Mouse (Mus musculus) testis, postnatal 10 days (tissue): ENCODE measurements around the gene Slc10a6.

Experiments
- DNase-seq: peaks from one replicate; pipeline ENCODE4 v3.0.0; 2021; ENCODE audit warnings: low spot score

Gene Slc10a6

DNA sequence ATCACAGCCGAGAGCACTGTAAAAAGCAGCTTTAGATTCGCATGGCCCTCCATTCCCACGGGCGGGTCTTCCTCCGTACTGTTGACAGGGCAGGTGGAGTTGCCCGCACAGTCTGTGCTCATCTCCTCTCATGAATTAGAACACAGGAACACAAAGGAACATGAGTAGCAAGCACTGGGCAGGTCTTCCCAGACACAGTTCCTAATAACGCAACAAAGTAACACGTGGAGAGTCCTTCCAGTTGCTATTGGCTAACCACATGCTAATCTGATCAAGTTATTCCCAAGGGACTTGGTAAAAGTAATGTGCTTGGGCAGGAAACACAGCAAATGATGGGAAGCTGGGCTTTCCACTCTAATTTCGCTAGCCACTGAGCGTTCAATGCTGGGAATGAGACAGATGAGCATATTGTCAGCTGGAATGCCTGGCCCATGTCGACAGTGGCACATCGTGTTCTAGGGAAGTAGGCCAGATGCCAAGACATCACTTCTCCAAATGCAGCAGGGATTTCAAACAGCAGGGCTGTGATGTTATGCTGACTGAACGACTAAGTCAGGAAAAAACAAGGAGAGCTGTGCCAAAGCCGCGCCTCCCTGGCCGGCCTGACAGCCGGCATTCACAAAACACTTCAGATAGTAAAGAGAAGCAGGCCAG is at the start of gene Slc10a6:
Slc10a6 (minus strand) TSS at position 293 of the 654 bp plus-strand sequence.
- DNase-seq: peak; percentile 72

- DNase-seq: no peak
Observed at GRCm38 (mm10) chr5:103678974-103679373, 49.8 kb upstream of the Slc10a6 start.

DNA sequence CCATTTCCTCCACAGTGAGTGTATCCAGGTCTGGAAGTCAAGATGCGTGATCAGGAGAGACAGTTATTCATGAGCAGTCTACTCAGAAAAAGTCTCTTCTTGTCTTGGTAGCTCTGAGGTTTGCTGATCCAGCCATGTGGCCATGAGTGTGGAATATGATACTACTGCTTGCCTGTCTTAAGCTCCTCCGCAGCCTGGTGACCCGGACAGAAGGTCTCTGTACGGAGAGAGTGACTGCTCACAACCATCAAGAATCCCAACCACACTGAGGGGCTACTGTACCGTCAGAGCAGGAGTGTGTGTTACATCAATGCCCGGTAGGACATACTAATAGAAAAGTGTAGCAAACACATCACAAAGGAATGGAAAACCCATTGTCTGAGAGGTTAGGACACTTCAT is 48.7 kb upstream of the Slc10a6 start:
- DNase-seq: no peak

- DNase-seq: no peak
Observed at GRCm38 (mm10) chr5:103676289-103676881, 47.2 kb upstream of the Slc10a6 start.

DNA sequence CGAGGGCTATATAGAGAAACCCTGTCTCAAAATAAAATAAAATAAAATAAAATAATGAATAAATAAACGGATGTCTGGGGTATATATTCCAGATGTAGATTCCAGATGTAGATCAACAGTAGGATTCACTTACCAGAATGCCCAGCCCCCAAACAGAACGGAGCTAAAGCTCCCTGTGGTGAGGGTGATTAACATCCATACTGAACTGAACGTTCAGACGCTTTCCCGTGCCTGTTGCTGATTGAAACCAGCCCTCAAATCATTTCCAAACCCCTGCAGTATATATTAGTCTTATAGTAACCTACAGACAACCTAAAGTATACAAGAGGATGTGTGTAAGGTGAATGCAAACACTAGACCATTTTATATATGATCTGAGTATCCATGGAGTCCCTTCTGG is 45.3 kb upstream of the Slc10a6 start:
- DNase-seq: no peak

DNA sequence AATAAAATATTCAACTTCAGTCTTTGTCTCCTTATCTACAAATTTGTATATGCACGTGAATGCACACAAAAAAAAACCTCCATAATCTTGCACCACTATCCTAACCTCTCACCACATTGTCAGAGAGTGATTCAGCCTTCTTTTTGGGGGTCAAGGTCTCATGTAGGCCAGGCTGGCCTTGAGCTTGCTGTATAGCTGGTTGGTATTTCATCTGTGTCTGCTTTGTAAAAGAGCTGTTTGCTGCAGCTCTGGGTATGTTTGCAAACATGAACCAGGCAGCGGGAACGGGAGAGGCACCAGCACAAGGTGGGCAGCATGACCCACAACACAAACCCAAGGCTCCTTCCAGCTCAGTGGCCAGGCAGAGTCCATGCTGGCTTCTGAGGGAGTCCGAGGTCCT is 44.4 kb upstream of the Slc10a6 start:
- DNase-seq: no peak

GRCm38 (mm10) chr5:103671858-103672257 is 42.7 kb upstream of the Slc10a6 start:
- DNase-seq: no peak

DNA sequence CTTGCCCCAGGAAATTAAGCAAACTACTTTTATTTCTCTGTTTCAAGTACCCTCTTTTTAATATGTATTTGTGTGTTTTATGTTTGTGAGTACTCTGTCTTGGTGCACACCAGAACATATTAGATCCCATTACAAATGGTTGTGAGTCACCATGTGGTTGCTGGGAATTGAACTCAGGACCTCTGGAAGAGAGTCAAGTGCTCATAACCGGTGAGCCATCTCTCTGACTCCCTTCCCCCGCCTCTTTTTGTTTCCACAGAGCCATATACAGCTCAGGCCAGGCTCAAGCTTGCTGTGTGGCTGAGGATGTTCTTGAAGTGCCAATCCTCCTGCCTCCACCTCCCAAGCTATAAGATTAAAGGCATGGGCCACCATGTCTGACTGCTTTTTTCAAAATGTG is 36.7 kb upstream of the Slc10a6 start:
- DNase-seq: no peak

DNA sequence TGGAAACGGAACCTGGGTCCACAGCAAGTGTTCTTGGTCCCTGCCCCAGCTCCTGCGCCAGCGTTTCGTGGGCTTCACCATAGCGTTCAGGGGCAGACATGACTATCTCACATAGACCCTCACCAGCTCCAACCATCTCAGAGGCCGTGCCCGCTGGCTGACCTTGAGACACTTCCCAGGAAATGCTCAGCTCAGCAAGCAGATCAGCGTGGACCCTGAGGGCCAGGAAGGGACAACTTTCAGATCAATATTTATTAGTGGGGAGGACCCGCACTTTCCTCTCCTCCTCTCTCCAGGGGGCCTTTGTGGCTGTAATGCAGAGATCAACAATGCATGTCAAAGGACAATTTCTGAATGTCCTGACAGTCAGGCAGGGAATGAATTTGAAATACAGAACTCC is 35.7 kb upstream of the Slc10a6 start:
- DNase-seq: no peak

GRCm38 (mm10) chr5:103659571-103659970 is 30.4 kb upstream of the Slc10a6 start:
- no peak for DNase-seq

GRCm38 (mm10) chr5:103658921-103659320 is 29.7 kb upstream of the Slc10a6 start:
- no peak for DNase-seq

- peak; percentile 85 for DNase-seq
Observed at GRCm38 (mm10) chr5:103655346-103656118, 26.3 kb upstream of the Slc10a6 start, which contains the start of gene 1700016H13Rik. Gene 1700016H13Rik, minus strand, starts transcription at chr5:103656010.

- no peak for DNase-seq
Observed at GRCm38 (mm10) chr5:103654780-103655179, 25.6 kb upstream of the Slc10a6 start.

- DNase-seq: peak; percentile 64
Observed at GRCm38 (mm10) chr5:103654225-103654624, 25.0 kb upstream of the Slc10a6 start.

DNA sequence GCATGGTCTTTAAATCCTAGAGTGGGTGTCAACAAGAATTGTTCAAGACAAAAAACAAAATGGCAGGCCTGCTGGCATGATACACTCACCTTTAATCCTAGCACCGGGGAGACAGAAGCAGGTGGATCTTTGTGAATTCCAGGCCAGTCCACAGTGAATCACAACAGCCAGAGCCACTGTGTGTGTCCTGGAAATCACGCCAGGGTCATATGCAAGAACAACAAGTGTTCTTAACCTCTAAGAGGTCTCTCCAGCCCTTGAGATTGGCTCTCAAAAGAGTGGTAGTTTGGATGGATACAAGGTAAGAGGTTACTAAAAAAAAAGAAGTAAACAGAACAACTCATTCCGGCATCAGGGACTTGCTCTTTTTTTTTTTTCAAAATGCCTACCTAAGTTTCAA is 18.1 kb upstream of the Slc10a6 start:
- DNase-seq: no peak

DNA sequence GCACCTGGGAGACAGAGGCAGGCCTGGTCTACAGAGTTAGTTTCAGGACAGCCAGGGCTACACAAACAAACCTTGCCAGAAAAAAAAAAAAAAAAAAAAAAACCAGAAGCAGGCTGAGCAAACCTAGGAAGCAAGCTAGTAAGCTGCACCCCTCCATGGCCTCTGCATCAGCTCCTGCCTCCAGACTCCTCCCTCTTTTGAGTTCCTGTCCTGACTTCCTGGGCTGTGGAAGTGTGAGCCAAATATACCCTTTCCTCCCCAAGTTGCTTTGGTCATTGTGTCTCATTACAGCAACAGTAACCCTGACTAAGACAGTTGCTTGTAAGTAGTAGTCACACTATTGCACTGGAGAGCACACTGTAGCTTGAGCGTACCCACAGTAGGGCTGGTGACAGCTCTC is 15.0 kb upstream of the Slc10a6 start:
- DNase-seq: no peak

GRCm38 (mm10) chr5:103637162-103637561 is 8.0 kb upstream of the Slc10a6 start:
- DNase-seq: no peak

GRCm38 (mm10) chr5:103629854-103630580 is 814 bp upstream of the Slc10a6 start:
- no peak for DNase-seq

- DNase-seq: no peak
Observed at GRCm38 (mm10) chr5:103628499-103628898, 704 bp downstream of the Slc10a6 start.

DNA sequence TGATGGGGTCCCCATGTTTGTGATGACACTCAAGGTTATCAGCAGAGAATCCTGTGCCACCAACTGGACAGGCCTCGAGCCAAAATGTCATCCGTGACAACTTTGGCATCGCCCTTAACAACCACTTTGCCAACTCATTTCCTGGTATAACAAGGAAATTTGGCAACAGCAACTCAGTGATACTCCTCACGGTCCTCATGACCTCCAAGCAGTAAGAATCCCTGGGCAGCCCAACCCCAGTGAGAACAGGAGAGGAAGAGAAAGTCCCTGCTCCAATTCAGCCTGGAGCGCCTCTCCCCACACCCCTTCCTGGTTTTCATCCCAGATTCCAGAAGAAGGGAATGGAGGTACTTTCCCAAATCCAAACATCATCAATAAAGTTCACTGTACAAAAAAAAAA is 4.4 kb downstream of the Slc10a6 start:
- no peak for DNase-seq

GRCm38 (mm10) chr5:103622321-103622720 is 6.9 kb downstream of the Slc10a6 start:
- DNase-seq: no peak

DNA sequence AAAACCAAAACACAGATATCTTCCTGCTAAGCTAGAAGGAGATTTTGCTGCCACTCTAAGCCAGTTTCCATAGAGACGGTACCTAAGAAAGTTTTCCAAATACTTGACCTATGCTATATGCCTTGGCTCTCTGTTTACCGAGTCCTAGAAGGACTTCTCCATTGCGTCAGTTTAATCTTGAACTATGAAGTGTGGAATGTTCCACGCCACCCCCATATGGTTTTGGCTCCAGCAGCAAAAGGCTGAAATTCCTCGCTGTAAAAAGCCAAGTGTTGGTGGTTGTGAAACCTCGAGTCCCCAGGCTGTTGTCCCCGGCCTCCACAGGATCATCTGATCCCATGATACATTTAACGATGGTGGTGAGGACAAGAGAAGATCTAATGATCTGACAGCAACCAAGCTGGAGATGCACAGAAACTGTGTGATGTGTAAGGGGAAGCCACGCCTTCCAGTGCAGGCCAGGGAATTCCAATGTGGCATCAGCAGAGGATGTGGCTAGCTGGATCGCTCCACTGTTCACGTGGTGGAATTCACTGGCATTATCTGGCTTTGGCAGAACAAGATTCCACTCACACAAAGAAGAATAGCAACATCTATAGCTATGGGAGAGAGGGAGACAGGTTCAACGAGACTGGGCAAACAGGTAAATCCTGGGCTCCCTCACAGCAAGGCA is 8.8 kb downstream of the Slc10a6 start:
- no peak for DNase-seq
